Mouse (Mus musculus) CD4-positive, CD25-positive, alpha-beta regulatory T cell, adult 4 months (primary cell): ENCODE data around the gene Mapt. TPM values are rescaled to one million over a fixed set of nuclear protein-coding genes. Genes with fewer than 3 reads are reported as not detected.
"Not testable (repeated sequence)": the region's sequence is repeated elsewhere in the genome, so short reads cannot be mapped to it uniquely, and the experiment has no call there.

ENCODE experiments used
- ATAC-seq: one replicate; pipeline ENCODE4 v1.8.0; 2017
- polyA plus RNA-seq, 2 experiments: library from polyadenylated mRNA; unstranded; fragments of 100-300 nt; shearing (Covaris generic); gene quantifications; one replicate each; pipeline ENCODE4 v1.2.1; 2017

The Mapt gene
- polyA plus RNA-seq = under 1 TPM; 0.11 to 0.34 TPM

DNA sequence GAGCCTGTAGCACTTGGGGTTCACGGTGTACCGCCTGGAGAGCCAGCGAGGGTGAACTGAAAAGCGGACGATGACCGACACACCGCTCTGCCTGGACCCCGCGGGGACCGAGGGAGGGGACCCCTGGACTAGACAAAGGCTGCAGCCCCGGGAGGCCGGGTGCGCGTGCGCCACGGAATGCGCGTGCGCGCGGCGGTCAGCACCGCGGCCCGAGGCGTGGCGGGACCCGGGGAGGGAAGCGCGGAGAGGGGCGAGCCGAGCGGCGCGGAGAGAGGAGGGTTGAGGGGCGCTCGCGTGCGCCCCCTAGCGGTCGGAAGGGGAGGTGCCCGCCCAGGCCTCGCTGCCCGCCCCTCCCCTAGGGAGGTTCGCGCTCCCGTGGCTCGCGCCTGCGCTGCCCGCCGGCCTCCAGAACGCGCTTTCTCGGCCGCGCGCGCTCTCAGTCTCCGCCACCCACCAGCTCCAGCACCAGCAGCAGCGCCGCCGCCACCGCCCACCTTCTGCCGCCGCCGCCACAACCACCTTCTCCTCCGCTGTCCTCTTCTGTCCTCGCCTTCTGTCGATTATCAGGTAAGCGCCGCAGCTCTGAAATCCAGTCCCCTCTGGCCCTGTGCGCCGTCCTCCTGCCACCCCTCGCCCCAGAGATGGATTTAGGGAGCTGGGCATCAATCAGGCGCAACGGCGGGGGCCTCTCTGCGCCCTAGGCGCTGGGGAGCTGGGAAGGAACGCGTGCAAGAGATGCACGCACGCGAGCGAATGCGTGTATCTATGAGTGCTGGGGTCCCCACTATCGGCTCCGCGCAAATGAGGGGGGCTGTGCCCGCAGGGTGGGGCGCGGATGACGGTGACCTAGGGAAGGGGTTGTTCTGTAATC is at the start of gene Mapt:
Gene Mapt (plus strand): TSS at position 350 of the 871 bp plus-strand sequence.
- ATAC-seq = peak; percentile 41

DNA sequence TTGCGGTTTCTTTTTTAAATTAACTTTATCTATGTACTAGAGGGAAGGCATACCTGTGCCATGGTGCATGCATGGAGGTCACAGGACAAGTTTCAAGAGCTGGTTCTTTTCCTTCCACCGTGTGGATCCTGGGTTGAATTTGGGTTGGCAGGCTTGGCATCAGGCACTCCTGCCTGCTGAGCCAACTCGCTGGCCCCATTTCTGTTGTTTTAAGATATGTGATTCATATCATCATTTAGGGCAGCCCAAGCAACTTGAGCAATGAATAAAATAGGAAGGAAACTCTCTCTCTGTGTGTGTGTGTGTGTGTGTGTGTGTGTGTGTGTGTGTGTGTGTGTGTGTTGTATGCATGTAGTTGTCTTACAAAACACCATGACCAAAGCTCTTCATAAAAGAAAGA is 49.0 kb upstream of the Mapt start:
- ATAC-seq = no peak

DNA sequence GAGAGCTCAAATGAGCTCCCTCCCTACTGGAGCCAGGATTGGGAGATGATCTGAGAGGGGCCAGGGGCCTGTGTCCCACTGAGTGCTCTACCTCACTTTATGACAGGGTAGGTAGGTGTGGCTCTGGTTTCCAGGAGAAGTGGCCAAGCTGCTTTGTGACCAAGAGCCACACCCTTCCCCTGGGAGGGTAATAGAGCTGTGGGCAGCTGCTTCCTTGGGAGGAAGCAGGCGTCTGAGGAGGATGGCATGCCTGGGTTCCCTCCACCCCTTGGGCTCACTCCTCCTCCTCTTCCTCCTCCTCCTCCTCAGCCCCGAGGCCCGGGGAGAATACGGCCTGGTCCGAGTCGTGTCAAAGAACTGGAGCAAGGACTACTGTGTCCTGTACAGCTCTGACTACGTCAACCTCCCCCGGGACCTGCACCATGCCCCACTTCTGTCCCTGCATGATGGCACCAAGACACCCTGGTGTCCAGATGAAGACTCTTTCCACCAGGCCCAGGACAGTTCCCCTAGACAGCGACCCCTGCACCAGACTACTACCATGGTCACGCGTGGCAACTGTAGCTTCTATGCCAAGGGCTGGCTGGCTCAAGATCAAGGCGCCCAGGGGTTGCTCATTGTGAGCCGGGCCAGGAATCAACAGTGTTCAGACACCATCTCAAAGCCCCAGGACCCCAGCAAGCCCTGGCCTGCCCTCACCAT is 44.9 kb upstream of the Mapt start, which contains the start of gene Sppl2c:
Gene Sppl2c (plus strand): TSS at position 193 of the 702 bp plus-strand sequence.
- ATAC-seq = no peak

DNA sequence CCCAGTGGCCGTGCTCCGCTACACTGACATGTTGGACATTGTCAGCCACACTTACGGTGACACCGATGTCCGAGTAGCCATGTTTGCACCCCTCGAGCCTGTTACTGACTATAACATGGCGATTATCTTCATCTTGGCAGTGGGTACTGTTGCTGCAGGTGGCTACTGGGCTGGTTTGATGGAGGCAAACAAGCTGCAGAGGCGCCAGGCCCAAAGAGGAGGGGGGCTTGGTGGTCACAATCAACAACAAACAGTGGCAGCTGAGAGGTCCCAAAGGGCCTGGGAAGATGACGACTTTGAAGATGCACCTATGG is 44.4 kb upstream of the Mapt start:
- no peak for ATAC-seq

DNA sequence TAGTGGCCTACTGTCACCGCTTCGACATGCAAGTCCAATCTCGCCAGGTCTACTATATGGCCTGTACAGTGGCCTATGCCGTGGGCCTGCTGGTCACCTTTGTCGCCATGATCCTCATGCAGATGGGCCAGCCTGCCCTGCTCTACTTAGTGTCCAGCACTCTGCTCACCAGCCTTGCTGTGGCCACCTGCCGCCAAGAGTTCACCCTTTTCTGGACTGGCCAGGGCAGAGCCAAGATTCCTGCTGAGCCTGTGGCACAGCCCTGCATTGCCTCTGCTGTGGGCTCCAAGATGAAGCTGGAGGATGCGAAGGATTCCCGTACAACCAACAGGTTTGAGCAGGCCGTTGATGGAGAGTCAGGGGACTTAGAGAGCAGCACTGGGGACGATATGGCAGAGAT is 43.4 kb upstream of the Mapt start:
- ATAC-seq = no peak

DNA sequence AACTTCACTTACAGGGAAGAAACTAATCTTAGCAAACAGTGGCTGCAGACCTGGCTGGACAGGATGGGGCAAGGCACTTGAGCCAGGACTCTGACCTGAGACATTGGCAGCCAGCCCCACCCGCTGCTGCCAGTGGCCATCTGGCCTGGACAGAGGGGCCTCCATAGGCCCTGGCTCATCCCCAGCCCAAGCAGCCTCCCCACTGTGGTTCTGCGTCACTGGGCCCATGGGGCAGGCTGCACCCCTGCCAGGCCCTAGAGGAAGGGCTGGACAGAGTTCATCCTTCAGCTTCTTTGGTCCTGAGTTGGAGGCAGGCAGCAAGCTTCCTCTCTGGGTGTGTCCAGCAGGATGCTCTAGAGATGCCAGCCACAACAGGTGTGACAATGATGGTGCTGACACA is 41.2 kb upstream of the Mapt start:
- no peak for ATAC-seq

DNA sequence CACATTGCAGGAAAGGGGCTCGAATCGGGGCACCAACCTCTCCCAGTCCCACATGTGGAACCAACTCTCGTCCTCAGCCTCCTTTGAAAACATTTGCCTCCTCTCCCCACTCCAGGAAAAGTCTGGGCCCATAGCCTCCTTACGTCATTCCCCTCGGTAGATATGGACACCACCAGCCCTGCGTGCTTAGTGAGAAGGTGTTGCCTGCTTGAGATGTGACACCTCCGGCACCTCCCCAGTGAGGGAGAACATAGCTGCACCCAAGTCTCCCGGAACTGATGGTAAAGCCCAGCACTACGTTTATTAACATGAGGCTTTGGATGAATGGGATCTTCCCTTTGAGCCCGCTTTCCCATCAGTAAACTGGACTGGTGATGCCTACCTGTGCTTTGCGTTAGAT is 35.8 kb upstream of the Mapt start:
- ATAC-seq = no peak

DNA sequence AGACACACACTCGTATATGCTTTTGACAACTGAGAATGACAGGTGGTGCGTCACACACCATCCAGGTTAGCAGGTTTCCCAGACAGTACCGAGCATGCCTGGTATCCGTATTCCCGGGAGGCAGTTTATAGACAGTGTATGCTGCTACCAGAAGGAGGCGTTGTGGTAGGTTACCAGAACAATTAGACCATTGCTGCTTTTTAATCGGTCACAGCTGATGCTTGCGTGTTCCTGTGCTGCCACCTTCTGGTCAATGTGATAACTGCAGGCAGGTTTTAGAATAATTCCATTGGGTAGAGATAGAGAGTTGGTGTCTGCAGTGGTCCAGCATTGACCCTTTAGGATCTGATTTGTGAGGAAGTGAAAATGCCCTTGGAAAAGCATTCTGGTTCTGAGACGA is 35.4 kb upstream of the Mapt start:
- no peak for ATAC-seq

DNA sequence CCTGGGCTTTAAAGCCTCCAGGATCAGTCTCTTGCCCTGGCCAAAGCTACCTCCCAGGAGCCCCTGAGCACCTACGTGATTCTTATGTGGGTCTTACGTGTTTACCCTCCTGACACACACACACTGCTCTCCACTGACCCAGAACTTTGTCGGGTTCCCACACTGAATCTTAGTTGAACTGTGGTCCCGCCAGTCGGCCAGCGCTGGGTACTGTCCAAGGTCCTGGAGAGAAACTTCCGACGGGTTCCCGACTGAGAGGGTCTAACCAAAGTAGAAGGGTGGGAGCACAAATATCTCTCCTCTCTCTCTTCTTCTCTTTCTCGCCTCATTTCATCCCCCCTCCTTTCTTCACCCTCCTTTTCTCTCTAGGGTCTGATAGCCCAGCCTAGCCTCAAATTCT is 33.3 kb upstream of the Mapt start:
- no peak for ATAC-seq

DNA sequence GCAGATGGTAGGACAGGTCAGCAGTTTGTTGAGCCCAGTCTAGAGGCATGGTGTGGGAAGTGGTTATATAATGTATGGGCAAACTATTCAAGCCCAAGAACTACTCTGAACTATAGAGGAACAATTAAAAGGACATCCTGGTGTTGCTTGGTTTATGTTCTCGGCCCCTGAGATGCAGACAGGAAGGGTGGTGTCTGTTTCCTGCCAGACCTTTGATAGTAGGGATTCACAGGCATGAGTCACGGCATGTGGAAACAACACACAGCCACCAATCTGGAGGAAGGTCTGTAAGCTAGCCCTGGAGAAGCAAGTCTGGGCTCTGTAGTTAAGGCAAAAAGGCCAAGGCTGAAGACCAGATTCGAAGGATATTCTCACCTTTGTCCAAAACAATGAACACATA is 27.9 kb upstream of the Mapt start:
- no peak for ATAC-seq

DNA sequence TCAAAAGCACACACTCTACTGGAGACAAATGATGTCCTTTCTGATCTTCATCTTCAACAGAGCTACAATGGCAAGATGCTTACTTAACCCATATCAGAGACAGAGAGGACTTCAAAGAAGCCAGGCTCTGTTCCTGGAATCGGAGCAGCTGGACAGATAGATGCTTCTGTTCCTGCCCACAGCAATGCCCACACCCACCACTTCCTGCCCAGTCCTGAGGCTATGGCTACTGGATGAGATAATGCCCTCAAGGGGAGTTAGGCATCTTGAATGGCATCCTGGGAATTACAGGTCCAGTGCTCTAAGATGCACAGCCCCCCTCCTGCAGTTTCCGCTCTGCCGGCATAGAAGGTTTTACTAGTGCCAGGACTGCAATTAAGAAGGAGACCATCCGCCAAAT is 24.6 kb upstream of the Mapt start:
- no peak for ATAC-seq

DNA sequence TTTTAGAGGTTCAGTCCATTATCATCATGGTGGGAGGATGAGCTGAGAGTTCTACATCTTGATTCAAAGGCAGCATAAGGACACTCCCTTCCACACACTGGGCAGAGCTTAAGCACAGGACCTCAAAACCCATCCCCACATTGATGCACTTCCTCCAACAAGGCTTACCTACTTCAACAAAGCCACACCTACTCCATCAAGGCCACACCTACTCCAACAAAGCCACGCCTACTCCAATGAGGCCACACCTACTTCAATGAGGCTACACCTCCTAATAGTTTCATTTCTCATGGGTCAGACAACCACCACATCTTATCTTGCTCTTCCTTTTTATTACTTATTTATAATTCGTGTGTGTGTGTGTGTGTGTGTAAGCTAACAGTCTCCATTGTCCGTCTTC is 22.1 kb upstream of the Mapt start:
- ATAC-seq = no peak

DNA sequence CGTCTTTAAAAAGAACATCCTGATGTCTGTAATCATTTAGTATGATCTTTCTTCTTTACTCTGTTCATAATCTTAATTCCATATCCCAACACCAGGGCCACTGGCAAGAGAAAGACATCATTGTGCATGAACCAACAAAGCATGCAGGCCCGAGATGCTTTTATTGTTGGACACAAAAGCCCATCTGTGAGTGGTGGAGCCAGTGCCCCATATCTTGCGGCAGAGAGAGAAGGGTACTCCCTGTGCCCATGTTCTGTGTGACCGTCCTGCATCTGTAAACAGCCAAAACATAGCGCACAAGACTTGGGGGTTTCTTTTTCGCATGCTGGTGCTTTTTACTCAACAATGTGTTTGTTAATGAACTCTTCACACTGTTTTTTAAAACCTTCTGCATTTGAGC is 19.9 kb upstream of the Mapt start:
- ATAC-seq = no peak

DNA sequence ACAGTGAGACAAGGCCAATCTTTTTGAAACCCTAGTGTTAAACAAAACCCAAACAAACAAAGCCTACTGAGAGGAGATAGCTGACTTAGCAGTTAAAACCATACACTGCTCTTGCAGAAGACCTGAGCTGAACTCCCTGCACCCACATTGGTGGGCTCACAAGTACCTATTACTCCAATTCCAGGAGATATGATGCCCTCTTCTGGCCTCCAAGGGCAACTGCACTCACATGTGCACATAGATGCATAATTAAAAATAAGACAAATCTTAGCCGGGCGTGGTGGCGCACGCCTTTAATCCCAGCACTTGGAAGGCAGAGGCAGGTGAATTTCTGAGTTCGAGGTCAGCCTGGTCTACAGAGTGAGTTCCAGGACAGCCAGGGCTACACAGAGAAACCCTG is 17.1 kb upstream of the Mapt start:
- not testable (repeated sequence) for ATAC-seq

DNA sequence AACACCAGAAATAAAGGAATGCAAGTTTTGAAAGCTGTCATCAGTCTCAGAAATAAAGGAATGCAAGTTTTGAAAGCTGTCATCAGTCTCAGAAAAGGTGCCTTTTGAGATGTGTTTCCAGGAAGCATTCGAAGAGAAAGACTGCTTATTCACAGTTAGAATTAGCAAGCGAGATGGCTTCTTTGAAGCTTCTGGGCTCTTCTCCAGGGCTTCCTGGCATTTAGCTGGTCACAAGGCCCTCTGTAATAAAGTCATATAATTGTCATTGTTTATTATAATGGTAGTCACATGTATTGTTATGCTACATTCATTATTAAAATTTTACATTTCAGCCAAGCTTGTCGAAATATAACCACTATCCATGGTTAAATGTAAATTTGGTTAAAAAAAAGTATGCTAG is 13.1 kb upstream of the Mapt start:
- no peak for ATAC-seq

DNA sequence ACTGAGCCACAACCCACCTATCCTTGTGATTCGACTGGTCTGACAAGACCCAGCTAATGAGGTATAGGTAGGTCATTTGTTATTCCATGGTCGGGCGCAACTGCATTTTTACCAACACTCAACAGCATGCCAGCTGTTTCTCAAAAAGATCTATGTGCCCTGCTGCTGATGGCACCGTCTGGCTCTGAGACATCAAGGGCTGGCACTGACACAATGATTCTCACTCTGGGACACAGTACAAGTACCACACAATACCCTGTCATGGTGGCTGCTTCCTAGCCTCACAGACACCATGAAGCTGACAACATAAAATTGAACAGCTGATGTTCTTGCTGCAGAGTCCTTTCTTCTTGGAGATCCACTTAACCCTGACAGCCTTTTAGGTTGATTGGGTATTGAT is 10.9 kb upstream of the Mapt start:
- ATAC-seq = no peak

DNA sequence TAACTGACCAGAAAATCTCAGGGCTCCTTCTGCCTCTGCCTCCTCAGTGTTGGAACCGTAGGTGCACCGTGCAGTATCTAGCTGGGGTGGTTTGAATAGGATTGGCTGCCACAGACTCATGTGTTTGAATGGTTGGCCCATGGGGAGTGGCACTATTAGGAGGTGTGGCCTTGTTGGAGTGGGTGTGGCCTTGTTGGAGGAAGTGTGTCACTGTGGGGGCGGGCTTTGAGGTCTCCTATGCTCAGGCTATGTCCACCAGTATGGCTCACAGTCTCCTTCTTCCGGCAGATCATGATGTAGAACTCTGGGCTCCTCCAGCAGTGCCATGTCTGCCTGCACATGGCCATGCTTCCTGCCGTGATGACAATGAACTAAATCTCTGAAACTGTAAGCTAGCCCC is 9.4 kb upstream of the Mapt start:
- no peak for ATAC-seq

DNA sequence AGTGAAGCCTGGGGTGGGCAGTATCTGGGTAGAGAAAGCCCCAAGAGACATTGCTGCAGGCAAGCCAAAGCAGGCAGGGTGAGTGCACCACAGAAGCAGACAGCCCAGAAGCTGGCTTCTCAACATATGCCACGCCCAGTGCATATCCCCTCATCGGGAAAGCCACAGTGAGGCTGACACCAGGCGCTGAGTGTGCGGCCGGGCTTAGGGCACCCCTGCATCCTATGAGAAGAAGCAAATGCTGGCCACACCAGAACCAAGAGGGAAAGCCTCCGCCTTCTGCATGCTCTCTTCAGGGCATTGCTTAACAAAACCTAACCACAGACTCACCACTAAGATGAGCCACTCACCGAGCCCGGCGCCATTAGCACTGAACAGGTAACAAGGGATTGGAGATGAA is 7.9 kb upstream of the Mapt start:
- no peak for ATAC-seq

DNA sequence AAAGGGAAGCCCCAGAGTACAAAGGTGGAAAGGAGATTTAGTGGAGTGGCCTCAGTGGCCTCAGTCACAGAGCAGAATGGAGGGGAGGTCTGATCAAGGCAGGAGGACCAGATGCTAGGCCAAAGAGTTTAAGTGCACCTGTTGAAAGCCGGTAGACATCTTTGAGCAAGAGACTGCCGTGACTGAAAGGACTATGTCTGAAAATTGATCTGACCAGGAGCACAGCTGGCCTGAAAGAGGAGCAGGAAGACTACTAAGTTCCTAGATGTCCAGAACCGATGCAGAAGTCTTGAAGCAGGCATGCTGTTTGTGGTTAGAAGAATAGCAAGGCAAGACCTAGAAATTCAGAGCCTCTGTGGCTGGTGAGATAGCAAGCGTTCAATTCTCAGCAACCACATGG is 1.8 kb upstream of the Mapt start:
- ATAC-seq = no peak

DNA sequence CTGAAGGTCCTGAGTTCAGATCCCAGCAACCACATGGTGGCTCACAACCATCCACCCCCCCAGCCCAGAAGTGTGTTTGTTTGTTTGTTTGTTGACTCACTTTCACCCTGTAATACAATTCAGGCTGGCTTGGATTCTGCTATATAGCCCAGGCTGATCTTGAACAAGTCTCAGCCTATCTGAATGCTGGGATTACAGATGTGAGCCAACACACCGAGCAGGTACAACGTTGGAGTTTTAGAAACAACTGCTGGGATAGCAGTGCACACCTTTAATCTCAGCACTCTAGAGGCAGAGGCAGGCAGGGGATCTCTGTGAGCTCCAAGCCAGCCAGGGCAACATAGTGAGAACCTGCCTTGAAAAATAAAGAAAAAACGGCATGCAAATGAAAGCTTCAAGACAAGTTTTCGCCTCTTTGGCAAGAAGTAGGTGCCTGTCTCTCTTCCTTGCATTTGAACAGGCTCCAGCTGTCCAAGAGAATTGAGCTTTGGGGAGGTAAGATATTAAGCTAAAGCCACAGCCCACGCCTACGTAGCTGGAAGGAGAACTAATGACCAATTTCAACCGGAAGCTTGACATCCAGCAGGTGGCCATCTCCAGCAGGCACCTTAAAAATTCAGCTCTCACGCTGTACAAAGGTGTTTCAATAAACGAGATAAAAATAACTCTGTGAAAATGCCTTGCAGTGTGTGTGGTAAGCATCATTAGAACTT is 968 bp upstream of the Mapt start:
- ATAC-seq = no peak

DNA sequence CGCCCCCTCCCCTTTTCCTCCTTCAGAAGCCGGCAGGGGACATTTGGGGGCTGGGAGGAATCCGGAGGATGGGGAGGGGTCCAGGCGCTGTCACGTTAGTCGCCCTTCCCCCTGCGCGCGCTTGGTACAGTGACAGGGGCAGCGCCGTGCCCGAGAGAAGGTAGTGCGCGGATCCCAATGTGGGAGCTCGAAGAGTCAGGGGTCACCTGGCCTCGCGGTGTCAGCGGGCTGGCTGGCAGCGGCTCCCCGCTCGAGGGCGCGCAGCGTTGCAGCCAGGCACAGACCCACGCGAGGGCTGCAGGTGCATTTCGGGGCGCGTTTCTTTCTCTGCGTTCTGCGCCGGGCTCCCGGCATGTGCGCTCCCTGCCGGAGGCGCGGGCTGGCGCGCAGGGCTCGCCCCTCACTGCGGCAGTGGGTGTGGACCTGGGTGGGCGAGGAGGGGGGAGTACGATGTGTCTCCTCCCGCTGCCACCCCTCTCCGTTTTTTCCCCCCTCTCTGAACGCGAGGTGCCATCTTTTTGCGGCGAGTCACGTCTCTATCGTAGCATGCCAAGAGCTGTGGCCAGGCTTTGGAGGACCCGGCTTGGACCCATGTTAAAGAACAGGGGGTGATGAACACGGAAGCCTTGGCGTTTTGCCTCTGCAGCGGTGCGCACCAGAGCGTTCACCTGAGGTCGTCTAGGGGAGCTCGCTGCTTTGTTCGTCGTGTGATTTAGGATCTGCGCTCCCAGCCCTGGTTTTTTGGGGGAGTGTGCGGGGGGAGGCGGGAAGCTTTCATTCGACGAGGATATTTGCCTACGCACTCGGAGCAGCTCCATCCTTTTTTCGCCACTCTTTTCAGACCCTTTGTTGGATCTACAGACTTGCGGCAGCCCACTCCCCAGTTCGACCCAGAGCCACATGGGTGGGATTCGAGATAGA is 1.2 kb downstream of the Mapt start:
- ATAC-seq = no peak

DNA sequence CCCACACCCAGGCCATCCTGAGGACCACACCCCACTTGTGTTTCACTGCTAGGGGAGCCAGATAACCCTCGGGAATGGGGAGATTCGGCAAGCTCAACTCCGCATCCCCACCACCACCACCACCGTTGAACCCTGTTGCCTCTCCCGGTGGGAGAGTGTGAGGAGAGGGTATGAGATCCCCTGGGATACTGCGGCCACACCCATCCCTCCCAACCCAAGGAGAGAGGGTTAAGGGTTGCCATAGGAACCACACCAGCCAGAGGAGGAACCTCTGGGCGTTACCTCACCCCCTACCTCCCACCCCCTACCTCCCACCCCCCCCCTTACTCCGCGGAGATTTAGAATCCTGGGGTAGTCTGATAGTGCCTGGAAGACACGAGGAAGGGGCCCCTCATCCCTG is 1.9 kb downstream of the Mapt start:
- no peak for ATAC-seq
